Mouse (Mus musculus): Measurements from ENCODE around the gene Vmn1r75.

Vmn1r75 gene

DNA sequence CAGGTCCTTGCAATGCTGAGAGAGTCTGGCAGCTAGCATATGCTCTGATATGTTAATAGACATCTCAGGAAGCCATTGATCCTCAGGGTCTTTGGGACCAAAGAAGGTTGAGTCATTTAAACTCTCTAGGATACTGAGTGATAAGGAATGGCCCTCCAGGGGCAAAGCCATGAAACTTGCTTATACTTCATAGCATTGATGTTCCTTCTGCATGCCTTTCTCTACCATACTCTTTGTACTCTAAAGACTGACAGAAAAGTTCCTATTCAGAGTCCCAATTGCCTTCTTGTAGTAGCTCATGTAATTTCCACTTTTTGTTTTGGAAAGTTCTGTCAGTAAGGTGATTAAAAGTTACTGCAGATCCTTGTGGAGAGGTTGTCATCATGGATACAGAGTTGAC, at the start of gene Vmn1r75:
Gene Vmn1r75 (plus strand): TSS at position 301 of the 400 bp plus-strand sequence.
- DNase-seq (ENCODE audit: low spot score): no peak

DNA sequence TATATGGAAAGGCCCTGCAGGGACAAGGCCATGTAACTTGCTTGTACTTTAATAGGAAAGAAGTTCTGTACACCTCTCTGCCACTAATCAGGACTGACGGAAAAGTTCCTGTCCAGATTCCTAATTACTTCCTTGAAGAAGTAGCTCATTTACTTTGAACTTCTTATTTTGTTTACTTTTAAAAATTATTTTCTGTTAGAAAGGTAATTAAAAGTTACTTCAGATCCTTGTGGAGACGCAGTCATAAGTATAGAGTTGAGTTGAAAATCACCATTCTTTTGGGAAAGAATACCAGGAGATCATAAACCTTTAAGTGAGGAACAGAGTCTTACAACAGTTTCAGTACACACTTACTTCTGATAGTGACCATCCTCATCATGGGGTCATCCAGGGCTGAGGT, 40.8 kb upstream of the Vmn1r75 start, which contains the start of gene Vmn1r74:
Gene Vmn1r74 (plus strand): TSS at position 301 of the 400 bp plus-strand sequence.
- DNase-seq (ENCODE audit: low spot score): no peak
